Mouse (Mus musculus) embryo, embryonic 11.5 days (tissue): ENCODE results near the gene Il1f9.
"Not testable (repeated sequence)": the region's sequence is repeated elsewhere in the genome, so short reads cannot be mapped to it uniquely, and the experiment has no call there.

Experiments used
- DNase-seq: peaks from one replicate; pipeline ENCODE4 v3.0.0-alpha.2; 2012; ENCODE audit warnings: low read depth, low spot score

The Il1f9 gene

GRCm38 (mm10) chr2:24186176-24186575, at the start of gene Il1f9:
Il1f9 (plus strand) TSS chr2:24186476.
- no peak for DNase-seq

- DNase-seq = no peak
Observed at GRCm38 (mm10) chr2:24152861-24153260, 33.4 kb upstream of the Il1f9 start, which contains the start of gene Il1f8. Il1f8 (plus strand) TSS chr2:24153161.

GRCm38 (mm10) chr2:24181683-24182331, 4.5 kb upstream of the Il1f9 start:
- peak; percentile 32 for DNase-seq

- DNase-seq = not testable (repeated sequence)
Observed at GRCm38 (mm10) chr2:24182423-24183147, 3.7 kb upstream of the Il1f9 start.

GRCm38 (mm10) chr2:24184092-24184491, 2.2 kb upstream of the Il1f9 start:
- DNase-seq = not testable (repeated sequence)

- DNase-seq = no peak
Observed at GRCm38 (mm10) chr2:24187585-24187984, 1.3 kb downstream of the Il1f9 start.

- DNase-seq = no peak
Observed at GRCm38 (mm10) chr2:24188189-24188588, 1.9 kb downstream of the Il1f9 start.

- DNase-seq = no peak
Observed at GRCm38 (mm10) chr2:24215118-24215517, 28.8 kb downstream of the Il1f9 start, which contains the start of gene Il1f6. Il1f6 (plus strand) TSS chr2:24215418.

GRCm38 (mm10) chr2:24227191-24227590, 40.9 kb downstream of the Il1f9 start:
- no peak for DNase-seq
